In the genomic region with DNA sequence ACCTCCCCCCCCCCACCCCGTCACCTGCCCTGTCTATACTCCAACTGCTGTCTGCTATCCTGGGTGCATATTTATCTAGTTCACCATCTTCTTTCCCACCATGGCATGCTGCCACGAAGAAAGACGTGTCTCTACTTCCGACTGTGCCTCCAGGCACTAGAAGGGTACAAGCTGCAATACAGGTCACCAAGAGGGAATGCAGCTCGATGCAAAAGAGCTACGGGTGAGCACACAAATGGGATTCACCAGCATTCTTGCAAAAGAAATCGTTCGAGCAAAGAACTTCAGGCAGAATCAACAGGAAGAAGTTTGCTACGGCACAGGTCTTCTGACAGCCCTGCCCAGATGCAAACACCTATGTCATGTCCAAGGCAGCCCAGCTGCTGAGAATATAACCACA, we compare ENCODE assay signal across 15 mouse cellular contexts.
A peak's percentile ranks its signal among the peaks of the same experiment; 100 is the strongest.
DNase-seq lines count a peak whose midpoint lies in the region; ATAC-seq and TF ChIP-seq lines count a peak whose summit lies in the region.
"Had no signal": no experiment of that assay in that cellular context is flagged by ENCODE, and none has a peak within 500 bp of the region (broad histone marks: within the 10 kb centered on the region; RNA-seq: fewer than 3 reads in every experiment).

No protein-coding gene starts in this region.

- TF ChIP-seq EP300 in liver, postnatal 0 days (IDR thresholded peaks at IDR 0.05; ENCODE audit: low read depth): no peak
- no peak for TF ChIP-seq EP300 in MEL (IDR thresholded peaks at IDR 0.05; ENCODE audit: low read depth in 1 of 2, low read length in 2 of 2)

- no peak for TF ChIP-seq RAD21 in MEL (IDR thresholded peaks at IDR 0.05; ENCODE audit: low read depth, low read length)

- H3K4me3 ChIP-seq in liver, postnatal 0 days (ENCODE audit: low read depth, low read length): no peak overlapping the region
- H3K4me3 ChIP-seq in liver, embryonic 12.5 days: no peak overlapping the region
- no peak overlapping the region for H3K4me3 ChIP-seq in MEL (ENCODE audit: control insufficient read depth in 1 of 2, insufficient read depth in 1 of 2, low read depth in 2 of 2, low read length in 2 of 2)
- H3K4me3 ChIP-seq: limb, embryonic 12.5 days had no signal

- peaks cover 7% of the 10 kb centered on the region; the same call in 1 of the 2 replicates for H3K4me1 ChIP-seq in liver, postnatal 0 days (ENCODE audit: insufficient read depth)
- peaks cover 9% of the 10 kb centered on the region; the same call in 1 of the 2 replicates for H3K4me1 ChIP-seq in liver, embryonic 12.5 days
- H3K4me1 ChIP-seq in MEL (ENCODE audit: control insufficient read depth in 1 of 2, insufficient read depth in 2 of 2, low read length in 2 of 2): peaks cover 8 to 12% of the 10 kb centered on the region in 2 experiments; a peak in 3 of 4 replicates

- no peaks in the 10 kb centered on the region for H3K27me3 ChIP-seq in liver, postnatal 0 days (ENCODE audit: insufficient read depth, low read length)
- no peaks in the 10 kb centered on the region for H3K27me3 ChIP-seq in liver, embryonic 12.5 days (replicated peaks)
- no peaks in the 10 kb centered on the region for H3K27me3 ChIP-seq in MEL (ENCODE audit: control insufficient read depth in 1 of 2, insufficient read depth in 2 of 2, low read length in 2 of 2)

- 69% methylated on average over 9 of the region's 9 CpGs for WGBS in liver, postnatal 0 days (ENCODE audit: insufficient replicate concordance)
- WGBS in liver, embryonic 12.5 days (ENCODE audit: insufficient replicate concordance): 72% methylated on average over 9 of the region's 9 CpGs

- peak; percentile 29; the same call in 1 of the 2 replicates for ATAC-seq in liver, postnatal 0 days
- no peak for ATAC-seq in liver, embryonic 12.5 days
- ATAC-seq: intestine, postnatal 0 days had no signal

- H3K79me2 ChIP-seq in MEL (ENCODE audit: control insufficient read depth, insufficient read depth, low read length, poor library complexity): no peaks in the 10 kb centered on the region

- no peak for TF ChIP-seq POLR2A in MEL (IDR thresholded peaks at IDR 0.05; ENCODE audit: control insufficient read depth in 1 of 2, insufficient read depth in 1 of 2, low read depth in 1 of 2, low read length in 2 of 2, poor library complexity in 1 of 2)

- no peak for DNase-seq in liver, postnatal 0 days
- peak; percentile 52 for DNase-seq in CD4-positive, CD25-positive, alpha-beta regulatory T cell, adult 2 months (ENCODE audit: low read depth, low spot score)
- peak; percentile 30 for DNase-seq in MEL (ENCODE audit: low read depth, low spot score)
- peak; percentile 38 for DNase-seq in induced T-regulatory cell, adult 2 months (ENCODE audit: low read depth)
- DNase-seq in ovary, postnatal 10 days (ENCODE audit: low spot score): no peak
- DNase-seq in frontal cortex, postnatal 36 days (ENCODE audit: low spot score in 2 of 2): no peak
- DNase-seq: adrenal gland, postnatal 10 days; cerebellum, adult 9-10 months; heart, postnatal 10 days; kidney, postnatal 4 days; lung, adult 18-20 months had no signal

- no peak for TF ChIP-seq CTCF in liver, postnatal 0 days (IDR thresholded peaks at IDR 0.05; ENCODE audit: low read depth)
- TF ChIP-seq CTCF in MEL (IDR thresholded peaks at IDR 0.05 in 2 of 3, conservative IDR thresholded peaks at IDR 0.05 in 1 of 3; ENCODE audit: control insufficient read depth in 1 of 3, insufficient read depth in 1 of 3, low read depth in 2 of 3, low read length in 3 of 3, poor library complexity in 1 of 3, severe bottlenecking in 1 of 3): no peak

- H3K4me2 ChIP-seq in liver, postnatal 0 days (ENCODE audit: low read depth, low read length): 0 out of 2 replicates have a peak overlapping the region, but pooled peaks have one; percentile 9
- no peak overlapping the region for H3K4me2 ChIP-seq in liver, embryonic 12.5 days
- H3K4me2 ChIP-seq: limb, embryonic 12.5 days had no signal

- no peak overlapping the region for H3K27ac ChIP-seq in liver, postnatal 0 days (ENCODE audit: low read depth)
- H3K27ac ChIP-seq in liver, embryonic 12.5 days: no peak overlapping the region
- no peak overlapping the region for H3K27ac ChIP-seq in MEL (ENCODE audit: control insufficient read depth, low read depth, low read length)
- H3K27ac ChIP-seq: limb, embryonic 12.5 days; macrophage had no signal

- H3K36me3 ChIP-seq in liver, postnatal 0 days (replicated peaks; ENCODE audit: insufficient read depth, low read length): no peaks in the 10 kb centered on the region
- H3K36me3 ChIP-seq in liver, embryonic 12.5 days: no peaks in the 10 kb centered on the region
- H3K36me3 ChIP-seq in MEL (ENCODE audit: control insufficient read depth in 1 of 2, insufficient read depth in 2 of 2, low read length in 2 of 2): no peaks in the 10 kb centered on the region; a peak in 1 of 4 replicates

- H3K9ac ChIP-seq in liver, postnatal 0 days (replicated peaks): no peak overlapping the region
- no peak overlapping the region for H3K9ac ChIP-seq in liver, embryonic 12.5 days
- no peak overlapping the region for H3K9ac ChIP-seq in MEL (ENCODE audit: control insufficient read depth, low read depth, low read length, poor library complexity, severe bottlenecking)
- H3K9ac ChIP-seq: limb, embryonic 12.5 days had no signal

- H3K9me3 ChIP-seq in liver, postnatal 0 days (ENCODE audit: low read length): no peaks in the 10 kb centered on the region
- H3K9me3 ChIP-seq in liver, embryonic 12.5 days (replicated peaks): no peaks in the 10 kb centered on the region
- H3K9me3 ChIP-seq in MEL (replicated peaks; ENCODE audit: insufficient read depth, low read length): no peaks in the 10 kb centered on the region
- H3K9me3 ChIP-seq: limb, embryonic 12.5 days had no signal

TF ChIP-seq in MEL, 35 proteins besides CTCF, POLR2A, EP300 and RAD21:
- TF ChIP-seq USF1 (IDR thresholded peaks at IDR 0.05; ENCODE audit: low read depth, low read length) (no peak), USF2 (IDR thresholded peaks at IDR 0.05; ENCODE audit: borderline replicate concordance in 1 of 2, insufficient read depth in 1 of 2, low read depth in 1 of 2, low read length in 2 of 2) (no peak), GABPA (IDR thresholded peaks at IDR 0.05; ENCODE audit: low read depth, low read length) (no peak), MAX (IDR thresholded peaks at IDR 0.05; ENCODE audit: low read length) (no peak)

Comparison
In these comparisons a context has a peak if more than half of its experiments do, and no peak if none do; other contexts are left out.
1. DNase-seq: peak in CD4-positive, CD25-positive, alpha-beta regulatory T cell, adult 2 months (single experiment), MEL (single experiment) and induced T-regulatory cell, adult 2 months (single experiment); none in liver, postnatal 0 days (single experiment), ovary, postnatal 10 days (single experiment) and frontal cortex, postnatal 36 days (0 of 2).